Mouse (Mus musculus) neural tube, embryonic 13.5 days (tissue): ENCODE results near the gene Ssbp2. TPM values are rescaled to one million over a fixed set of nuclear protein-coding genes. Genes with fewer than 3 reads are reported as not detected.

ENCODE experiments used
- microRNA-seq: library from miRNA; unstranded; fragments of <30 nt; microRNA quantifications from one replicate; pipeline ENCODE4, GENCODE M21; 2016
- polyA plus RNA-seq: library from polyadenylated mRNA; unstranded; fragments of >200 nt; fragmentation: Nextera tagmentation; extraction: Ambion mirVana; gene quantifications from 2 replicates; pipeline ENCODE4 v1.2.1, GENCODE M21; 2015

Gene Ssbp2
- polyA plus RNA-seq, 1 experiment from 2014 or later, result 172 TPM

Small RNA genes lying within 50 kb of the gene (microRNA-seq; reads per million reads assigned to microRNA genes)
- not detected for gene Gm27656

Other genes with a start within 250 kb of the Ssbp2 start
- gene Atg10, start 236.3 kb upstream of the Ssbp2 start, polyA plus RNA-seq, result 21.5 and 23.7 TPM in 2 replicates